Mouse (Mus musculus) limb, embryonic 14.5 days (tissue): ENCODE measurements around the gene Exoc3l4. TPM values are rescaled to one million over a fixed set of nuclear protein-coding genes. Genes with fewer than 3 reads are reported as not detected.

Source experiments
- ATAC-seq: fragments of 200-750 bp; cut with Nextera tagmentation; 2 replicates; pipeline ENCODE4 v1.8.0; 2017; ENCODE audit warnings: low read depth, moderate number of reproducible peaks, moderate TSS enrichment; ENCODE audit not compliant: low FRiP score
- DNase-seq: peaks from one replicate; pipeline ENCODE4 v3.0.0-alpha.2; 2015; ENCODE audit warnings: low spot score
- H3K27ac ChIP-seq: fragments of 300-500 bp; sonication (generic); replicated peaks from 2 replicates; pipeline ENCODE4 v1.5.1; 2014; ENCODE audit warnings: low read depth, mild to moderate bottlenecking, low read length, moderate library complexity, mixed read lengths
- H3K27me3 ChIP-seq: fragments of 300-500 bp; sonication (generic); 2 replicates; pipeline ENCODE4 v1.6.1; 2014; ENCODE audit warnings: low read length, mixed read lengths; ENCODE audit not compliant: control insufficient read depth, insufficient read depth
- H3K36me3 ChIP-seq: fragments of 300-500 bp; sonication (generic); 2 replicates; pipeline ENCODE4 v1.6.1; 2014; ENCODE audit warnings: mild to moderate bottlenecking, low read length, moderate library complexity, mixed read lengths; ENCODE audit not compliant: control insufficient read depth, insufficient read depth
- H3K4me1 ChIP-seq: fragments of 300-500 bp; sonication (generic); 2 replicates; pipeline ENCODE4 v1.6.1; 2014; ENCODE audit warnings: antibody characterized with exemption, low read length, mixed read lengths; ENCODE audit not compliant: control insufficient read depth, insufficient read depth
- H3K4me2 ChIP-seq: fragments of 300-500 bp; sonication (generic); replicated peaks from 2 replicates; pipeline ENCODE4 v1.6.1; 2014; ENCODE audit warnings: low read depth, mild to moderate bottlenecking, low read length, moderate library complexity; ENCODE audit not compliant: severe bottlenecking
- H3K4me3 ChIP-seq: fragments of 300-500 bp; sonication (generic); replicated peaks from 2 replicates; pipeline ENCODE4 v1.5.1; 2014; ENCODE audit warnings: low read length
- H3K9ac ChIP-seq: fragments of 300-500 bp; sonication (generic); 2 replicates; pipeline ENCODE4 v1.6.1; 2014; ENCODE audit warnings: mild to moderate bottlenecking, low read depth, low read length, moderate library complexity; ENCODE audit not compliant: severe bottlenecking
- H3K9me3 ChIP-seq: fragments of 300-500 bp; sonication (generic); 2 replicates; pipeline ENCODE4 v1.6.1; 2016; ENCODE audit warnings: low read length; ENCODE audit not compliant: control insufficient read depth
- POLR2A ChIP-seq: fragments of 200-500 bp; IDR thresholded peaks from 2 replicates; pipeline ENCODE4 v1.8.0; 2012; ENCODE audit warnings: inconsistent platforms, mild to moderate bottlenecking, moderate library complexity, borderline replicate concordance; ENCODE audit not compliant: insufficient read depth, insufficient read length; ENCODE audit errors: extremely low read depth
- WGBS: fragments of 180-500 bp; shearing (Covaris S2); extraction: QIAGEN DNeasy Blood & Tissue Kit; methylation state at CpG from one replicate; pipeline ENCODE4 v1.1.7; 2014; 5-methylcytosine and 5-hydroxymethylcytosine counted together
- polyA plus RNA-seq, 2 experiments: library from polyadenylated mRNA; depleted of rRNA in 1 of 2; stranded (reverse) in 1 of 2; unstranded in 1 of 2; fragments of >200 nt; fragmentation: Nextera tagmentation in 1 of 2; extraction: Ambion mirVana in 1 of 2; gene quantifications; 2 replicates each; pipeline versions ENCODE4 v1.2.1 to v1.2.3; 2012 to 2014

The Exoc3l4 gene
- polyA plus RNA-seq, 2 experiments = 7.7 to 11.7 TPM

DNA sequence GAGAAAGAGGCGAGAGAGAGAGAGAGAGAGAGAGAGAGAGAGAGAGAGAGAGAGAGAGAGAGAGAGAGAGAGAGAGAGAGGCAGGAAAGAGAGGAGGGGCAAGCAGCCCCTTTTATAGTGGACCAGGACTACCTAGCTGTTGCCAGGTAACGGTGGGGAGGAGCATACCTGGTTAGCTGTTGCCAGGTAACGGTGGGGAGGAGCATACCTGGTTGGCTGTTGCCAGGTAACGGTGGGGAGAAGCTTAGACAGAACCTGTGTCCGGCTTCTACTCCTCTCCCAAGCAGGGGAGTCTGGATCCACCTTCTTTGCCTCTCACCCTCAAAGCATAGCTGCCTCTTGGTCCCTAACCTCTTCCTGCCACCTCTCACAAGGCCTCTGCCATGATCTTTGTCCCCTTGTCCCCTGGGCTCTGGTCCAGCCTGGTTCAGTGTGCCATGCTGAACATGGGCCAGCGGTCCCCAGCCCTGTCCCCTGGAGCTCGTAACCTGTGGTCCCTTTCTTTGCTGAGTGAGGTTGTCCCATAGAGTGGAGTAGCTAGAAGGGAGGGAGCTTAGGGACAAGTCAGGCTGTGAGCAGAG lies 17.4 kb downstream of the Exoc3l4 start:
- no peak for DNase-seq
- ATAC-seq = no peak
- WGBS = 23% methylated on average over 5 of the region's 7 CpGs
- Histone ChIP-seq H3K27ac (no peak overlapping the region), H3K9me3 (no peaks in the 10 kb centered on the region), H3K4me2 (no peak overlapping the region), H3K4me3 (no peak overlapping the region), H3K36me3 (no peaks in the 10 kb centered on the region), H3K27me3 (peaks cover 45% of the 10 kb centered on the region), H3K4me1 (peaks cover 12% of the 10 kb centered on the region), H3K9ac (no peak overlapping the region)
- no peak for TF ChIP-seq POLR2A

- TF ChIP-seq POLR2A = no peak
Measured at GRCm38 (mm10) chr12:111434745-111435327, 18.0 kb downstream of the Exoc3l4 start.

GRCm38 (mm10) chr12:111436170-111436569 lies 19.4 kb downstream of the Exoc3l4 start:
- TF ChIP-seq POLR2A = no peak
- no peaks in the 10 kb centered on the region; the same call in 1 of the 2 replicates for H3K4me1 ChIP-seq
- no peaks in the 10 kb centered on the region for H3K9me3 ChIP-seq
- no peak overlapping the region for H3K4me3 ChIP-seq
- ATAC-seq = no peak
- H3K27ac ChIP-seq = no peak overlapping the region
- 83% methylated on average over 3 of the region's 3 CpGs for WGBS
- H3K27me3 ChIP-seq = peaks cover 34% of the 10 kb centered on the region; the same call in 1 of the 2 replicates
- no peaks in the 10 kb centered on the region for H3K36me3 ChIP-seq
- no peak overlapping the region for H3K9ac ChIP-seq
- no peak overlapping the region for H3K4me2 ChIP-seq
- DNase-seq = no peak

More at GRCm38 (mm10) chr12:111434745-111435327, 18.0 kb downstream of the Exoc3l4 start:
- H3K9ac ChIP-seq = no peak overlapping the region
- no peak overlapping the region for H3K4me2 ChIP-seq
- peaks cover 44% of the 10 kb centered on the region for H3K27me3 ChIP-seq
- no peak overlapping the region for H3K27ac ChIP-seq
- DNase-seq = no peak
- no peak for ATAC-seq
- peaks cover 9% of the 10 kb centered on the region for H3K4me1 ChIP-seq
- no peaks in the 10 kb centered on the region for H3K36me3 ChIP-seq
- H3K4me3 ChIP-seq = no peak overlapping the region
- no peaks in the 10 kb centered on the region for H3K9me3 ChIP-seq
- WGBS = 58% methylated on average over 6 of the region's 8 CpGs

DNA sequence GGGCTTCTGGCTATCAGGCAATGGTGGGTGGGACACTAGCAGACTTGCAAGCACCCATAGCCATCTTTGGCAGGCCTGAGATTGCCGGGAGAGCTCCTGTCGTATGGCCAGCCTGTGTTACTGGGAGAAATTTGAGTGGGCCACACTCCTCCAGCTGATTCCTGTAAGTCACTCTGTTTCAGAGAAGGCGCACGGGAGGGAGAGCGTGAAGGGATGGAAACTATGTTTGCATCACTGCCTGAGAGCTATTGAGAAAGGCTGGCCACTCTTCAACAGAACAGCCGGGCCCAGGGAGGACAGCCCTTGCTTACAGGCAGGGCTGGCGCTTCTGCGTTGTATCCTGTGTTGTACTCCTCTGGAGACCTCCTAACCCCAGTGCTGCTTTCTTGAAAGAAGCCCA lies 19.8 kb downstream of the Exoc3l4 start:
- DNase-seq = no peak
- peaks cover 32% of the 10 kb centered on the region for H3K27me3 ChIP-seq

GRCm38 (mm10) chr12:111437222-111437900 lies 20.5 kb downstream of the Exoc3l4 start:
- Histone ChIP-seq H3K4me3 (no peak overlapping the region), H3K4me1 (peaks cover 2% of the 10 kb centered on the region), H3K36me3 (no peaks in the 10 kb centered on the region), H3K9ac (no peak overlapping the region), H3K27ac (no peak overlapping the region), H3K9me3 (no peaks in the 10 kb centered on the region), H3K4me2 (no peak overlapping the region), H3K27me3 (peaks cover 32% of the 10 kb centered on the region)
- no peak for TF ChIP-seq POLR2A
- WGBS = 71% methylated on average over 5 of the region's 5 CpGs
- DNase-seq (no peak), ATAC-seq (no peak)

More for the DNA sequence above, 19.8 kb downstream of the Exoc3l4 start:
- no peak overlapping the region for H3K4me2 ChIP-seq
- no peaks in the 10 kb centered on the region for H3K9me3 ChIP-seq
- H3K27ac ChIP-seq = no peak overlapping the region
- no peaks in the 10 kb centered on the region for H3K36me3 ChIP-seq
- no peaks in the 10 kb centered on the region; the same call in 1 of the 2 replicates for H3K4me1 ChIP-seq
- no peak for ATAC-seq
- no peak for TF ChIP-seq POLR2A
- 67% methylated on average over 8 of the region's 8 CpGs for WGBS
- H3K9ac ChIP-seq = no peak overlapping the region
- H3K4me3 ChIP-seq = no peak overlapping the region
